Mouse (Mus musculus): ENCODE data around the gene Ddx42. TPM values are rescaled to one million over a fixed set of nuclear protein-coding genes. Genes with fewer than 3 reads are reported as not detected.
A peak's percentile ranks its signal among the peaks of the same experiment; 100 is the strongest.

Gene Ddx42
- polyA plus RNA-seq (2012; fragmentation: generic; extraction: Trizol) = 22.0 TPM

- H3K79me2 ChIP-seq (ENCODE audit: control insufficient read depth, insufficient read depth) = peaks cover 89% of the 10 kb centered on the region
- H3ac ChIP-seq (ENCODE audit: control insufficient read depth, insufficient read length) = peak within 1 kb of the TSS; percentile 97
- peaks cover 10% of the 10 kb centered on the region for H3K36me3 ChIP-seq (ENCODE audit: control insufficient read depth, insufficient read depth)
- TF ChIP-seq USF1 (IDR thresholded peaks at IDR 0.05; ENCODE audit: low read depth) = no peak
- TF ChIP-seq REST (IDR thresholded peaks at IDR 0.05; ENCODE audit: insufficient read depth, insufficient read length) = no peak
- peak; percentile 89 for TF ChIP-seq POLR2AphosphoS2 (IDR thresholded peaks at IDR 0.05; ENCODE audit: insufficient read length, low read depth)
- peak; percentile 25 for TF ChIP-seq E2F4 (IDR thresholded peaks at IDR 0.05; ENCODE audit: insufficient read depth)
- peak; percentile 87 for TF ChIP-seq POLR2A (IDR thresholded peaks at IDR 0.05; ENCODE audit: insufficient read length, low read depth)
- TF ChIP-seq MYOG (IDR thresholded peaks at IDR 0.05; ENCODE audit: control insufficient read depth in 1 of 3, insufficient read depth in 1 of 3, insufficient read length in 2 of 3, low read depth in 2 of 3) = no peak
- H3K4me2 ChIP-seq (ENCODE audit: low read depth) = peak within 1 kb of the TSS; percentile 90
- peak within 1 kb of the TSS; percentile 81 for H3K4me3 ChIP-seq
- no peaks in the 10 kb centered on the region for H3K27me3 ChIP-seq (ENCODE audit: control insufficient read depth, insufficient read depth, insufficient read length)
These were observed at the start of gene Ddx42 for GRCm38 (mm10) chr11:106216730-106217490. TSS of gene Ddx42 (plus strand) at chr11:106216926.

GRCm38 (mm10) chr11:106167435-106167834 is 49.3 kb upstream of the Ddx42 start:
- no peaks in the 10 kb centered on the region for H3K79me2 ChIP-seq (ENCODE audit: control insufficient read depth, insufficient read depth)
- no peak overlapping the region for H3ac ChIP-seq (ENCODE audit: control insufficient read depth, insufficient read length)
- H3K4me3 ChIP-seq = no peak overlapping the region
- H3K4me2 ChIP-seq (ENCODE audit: low read depth) = no peak overlapping the region
- peaks cover 6% of the 10 kb centered on the region for H3K36me3 ChIP-seq (ENCODE audit: control insufficient read depth, insufficient read depth)
- TF ChIP-seq SRF (IDR thresholded peaks at IDR 0.05; ENCODE audit: control insufficient read depth, insufficient read length, low read depth) = no peak
- no peak for TF ChIP-seq POLR2A (IDR thresholded peaks at IDR 0.05; ENCODE audit: insufficient read length, low read depth)
- TF ChIP-seq MAX (IDR thresholded peaks at IDR 0.05; ENCODE audit: low read depth) = no peak
- no peak for TF ChIP-seq MYOD1 (IDR thresholded peaks at IDR 0.05; ENCODE audit: control insufficient read depth in 1 of 3, insufficient read length in 2 of 3, low read depth in 2 of 3)
- no peak for TF ChIP-seq E2F4 (IDR thresholded peaks at IDR 0.05; ENCODE audit: insufficient read depth)
- no peak for TF ChIP-seq MYOG (IDR thresholded peaks at IDR 0.05; ENCODE audit: control insufficient read depth in 1 of 3, insufficient read depth in 1 of 3, insufficient read length in 2 of 3, low read depth in 2 of 3)
- TF ChIP-seq REST (IDR thresholded peaks at IDR 0.05; ENCODE audit: insufficient read depth, insufficient read length) = no peak
- TF ChIP-seq TCF3 (IDR thresholded peaks at IDR 0.05; ENCODE audit: insufficient read length, low read depth) = no peak
- no peak for TF ChIP-seq TCF12 (IDR thresholded peaks at IDR 0.05; ENCODE audit: insufficient read depth, poor library complexity, severe bottlenecking)
- TF ChIP-seq CEBPB (IDR thresholded peaks at IDR 0.05; ENCODE audit: insufficient read depth, poor library complexity, severe bottlenecking) = no peak
- TF ChIP-seq USF1 (IDR thresholded peaks at IDR 0.05; ENCODE audit: low read depth) = no peak
- TF ChIP-seq POLR2AphosphoS2 (IDR thresholded peaks at IDR 0.05; ENCODE audit: insufficient read length, low read depth) = no peak
- H3K27me3 ChIP-seq (ENCODE audit: control insufficient read depth, insufficient read depth, insufficient read length) = no peaks in the 10 kb centered on the region

GRCm38 (mm10) chr11:106170807-106171206 is 45.9 kb upstream of the Ddx42 start:
- Histone ChIP-seq H3K36me3 (ENCODE audit: control insufficient read depth, insufficient read depth) (peaks cover 6% of the 10 kb centered on the region), H3K79me2 (ENCODE audit: control insufficient read depth, insufficient read depth) (no peaks in the 10 kb centered on the region), H3ac (ENCODE audit: control insufficient read depth, insufficient read length) (no peak overlapping the region), H3K27me3 (ENCODE audit: control insufficient read depth, insufficient read depth, insufficient read length) (no peaks in the 10 kb centered on the region), H3K4me3 (no peak overlapping the region), H3K4me2 (ENCODE audit: low read depth) (no peak overlapping the region)
- no peak for TF ChIP-seq SRF (IDR thresholded peaks at IDR 0.05; ENCODE audit: control insufficient read depth, insufficient read length, low read depth)
- TF ChIP-seq MYOD1 (IDR thresholded peaks at IDR 0.05; ENCODE audit: control insufficient read depth in 1 of 3, insufficient read length in 2 of 3, low read depth in 2 of 3) = no peak
- no peak for TF ChIP-seq MAX (IDR thresholded peaks at IDR 0.05; ENCODE audit: low read depth)
- no peak for TF ChIP-seq MYOG (IDR thresholded peaks at IDR 0.05; ENCODE audit: control insufficient read depth in 1 of 3, insufficient read depth in 1 of 3, insufficient read length in 2 of 3, low read depth in 2 of 3)
- TF ChIP-seq POLR2A (IDR thresholded peaks at IDR 0.05; ENCODE audit: insufficient read length, low read depth) = no peak
- no peak for TF ChIP-seq TCF12 (IDR thresholded peaks at IDR 0.05; ENCODE audit: insufficient read depth, poor library complexity, severe bottlenecking)
- TF ChIP-seq REST (IDR thresholded peaks at IDR 0.05; ENCODE audit: insufficient read depth, insufficient read length) = no peak
- no peak for TF ChIP-seq TCF3 (IDR thresholded peaks at IDR 0.05; ENCODE audit: insufficient read length, low read depth)
- no peak for TF ChIP-seq USF1 (IDR thresholded peaks at IDR 0.05; ENCODE audit: low read depth)
- no peak for TF ChIP-seq CEBPB (IDR thresholded peaks at IDR 0.05; ENCODE audit: insufficient read depth, poor library complexity, severe bottlenecking)

- Histone ChIP-seq H3K4me2 (ENCODE audit: low read depth) (no peak overlapping the region), H3ac (ENCODE audit: control insufficient read depth, insufficient read length) (no peak overlapping the region), H3K4me3 (no peak overlapping the region), H3K27me3 (ENCODE audit: control insufficient read depth, insufficient read depth, insufficient read length) (no peaks in the 10 kb centered on the region), H3K79me2 (ENCODE audit: control insufficient read depth, insufficient read depth) (no peaks in the 10 kb centered on the region), H3K36me3 (ENCODE audit: control insufficient read depth, insufficient read depth) (no peaks in the 10 kb centered on the region)
- TF ChIP-seq E2F4 (IDR thresholded peaks at IDR 0.05; ENCODE audit: insufficient read depth) (no peak), TCF12 (IDR thresholded peaks at IDR 0.05; ENCODE audit: insufficient read depth, poor library complexity, severe bottlenecking) (no peak), POLR2AphosphoS2 (IDR thresholded peaks at IDR 0.05; ENCODE audit: insufficient read length, low read depth) (no peak), REST (IDR thresholded peaks at IDR 0.05; ENCODE audit: insufficient read depth, insufficient read length) (no peak), USF1 (IDR thresholded peaks at IDR 0.05; ENCODE audit: low read depth) (no peak), MYOG (IDR thresholded peaks at IDR 0.05; ENCODE audit: control insufficient read depth in 1 of 3, insufficient read depth in 1 of 3, insufficient read length in 2 of 3, low read depth in 2 of 3) (no peak), CEBPB (IDR thresholded peaks at IDR 0.05; ENCODE audit: insufficient read depth, poor library complexity, severe bottlenecking) (no peak), MYOD1 (IDR thresholded peaks at IDR 0.05; ENCODE audit: control insufficient read depth in 1 of 3, insufficient read length in 2 of 3, low read depth in 2 of 3) (no peak), MAX (IDR thresholded peaks at IDR 0.05; ENCODE audit: low read depth) (no peak), SRF (IDR thresholded peaks at IDR 0.05; ENCODE audit: control insufficient read depth, insufficient read length, low read depth) (no peak), POLR2A (IDR thresholded peaks at IDR 0.05; ENCODE audit: insufficient read length, low read depth) (no peak), TCF3 (IDR thresholded peaks at IDR 0.05; ENCODE audit: insufficient read length, low read depth) (no peak)
These were observed 43.5 kb upstream of the Ddx42 start for GRCm38 (mm10) chr11:106173228-106173627.
